Mouse (Mus musculus) cerebellum, adult 11-12 months (tissue): ENCODE data around the gene Apoc4.
"Not testable (repeated sequence)": the region's sequence is repeated elsewhere in the genome, so short reads cannot be mapped to it uniquely, and the experiment has no call there.

Experiments
- DNase-seq: peaks from one replicate; pipeline ENCODE4 v3.0.0; 2022

Gene Apoc4

GRCm38 (mm10) chr7:19698907-19699826, 17.9 kb upstream of the Apoc4 start, which contains the start of gene Apoe:
TSS of gene Apoe (minus strand) at chr7:19699188.
- DNase-seq: peak; percentile 45

GRCm38 (mm10) chr7:19697949-19698906, 16.9 kb upstream of the Apoc4 start:
- no peak for DNase-seq

- DNase-seq: no peak
Observed at GRCm38 (mm10) chr7:19696336-19696873, 15.1 kb upstream of the Apoc4 start.

- no peak for DNase-seq
Observed at GRCm38 (mm10) chr7:19695881-19696280, 14.6 kb upstream of the Apoc4 start.

GRCm38 (mm10) chr7:19695213-19695594, 13.9 kb upstream of the Apoc4 start:
- DNase-seq: no peak

- no peak for DNase-seq
Observed at GRCm38 (mm10) chr7:19694336-19695212, 13.3 kb upstream of the Apoc4 start.

GRCm38 (mm10) chr7:19693421-19693820, 12.1 kb upstream of the Apoc4 start:
- DNase-seq: no peak

GRCm38 (mm10) chr7:19691873-19692865, 10.9 kb upstream of the Apoc4 start, which contains the start of gene Apoc1:
TSS of gene Apoc1 (minus strand) at chr7:19692660.
- no peak for DNase-seq

GRCm38 (mm10) chr7:19691434-19691833, 10.2 kb upstream of the Apoc4 start:
- DNase-seq: no peak

GRCm38 (mm10) chr7:19690845-19691244, 9.6 kb upstream of the Apoc4 start:
- DNase-seq: no peak

- DNase-seq: no peak
Observed at GRCm38 (mm10) chr7:19688611-19689010, 7.3 kb upstream of the Apoc4 start.

- DNase-seq: no peak
Observed at GRCm38 (mm10) chr7:19688101-19688500, 6.8 kb upstream of the Apoc4 start.

- not testable (repeated sequence) for DNase-seq
Observed at GRCm38 (mm10) chr7:19686927-19687583, 5.8 kb upstream of the Apoc4 start.

- DNase-seq: no peak
Observed at GRCm38 (mm10) chr7:19686521-19686920, 5.2 kb upstream of the Apoc4 start.

- no peak for DNase-seq
Observed at GRCm38 (mm10) chr7:19685374-19685773, 4.1 kb upstream of the Apoc4 start.

GRCm38 (mm10) chr7:19683771-19684201, 2.5 kb upstream of the Apoc4 start:
- DNase-seq: no peak

GRCm38 (mm10) chr7:19682979-19683378, 1.7 kb upstream of the Apoc4 start:
- no peak for DNase-seq

- DNase-seq: no peak
Observed at GRCm38 (mm10) chr7:19680702-19681101, 577 bp downstream of the Apoc4 start.

GRCm38 (mm10) chr7:19678901-19679300, 2.4 kb downstream of the Apoc4 start:
- DNase-seq: no peak

GRCm38 (mm10) chr7:19677872-19678271, 3.4 kb downstream of the Apoc4 start, which contains the start of gene Apoc2:
TSS of gene Apoc2 (minus strand) at chr7:19677941.
- DNase-seq: no peak
